In genomic region chr4:59462494-59462893, GRCm38 (mm10) we compare ENCODE assay signal across 15 mouse cellular contexts. TPM values are rescaled to one million over a fixed set of nuclear protein-coding genes. Genes with fewer than 3 reads are reported as not detected.
DNase-seq lines count a peak whose midpoint lies in the region; ATAC-seq and TF ChIP-seq lines count a peak whose summit lies in the region.
"Had no signal": no experiment of that assay in that cellular context is flagged by ENCODE, and none has a peak within 500 bp of the region (broad histone marks: within the 10 kb centered on the region; RNA-seq: fewer than 3 reads in every experiment).

No protein-coding gene starts in this region.

- H3K4me2 ChIP-seq in forebrain, postnatal 0 days (ENCODE audit: low read depth) = no peak overlapping the region
- no peak overlapping the region for H3K4me2 ChIP-seq in hindbrain, embryonic 14.5 days (replicated peaks)
- H3K4me2 ChIP-seq: neural tube, embryonic 15.5 days had no signal

- no peaks in the 10 kb centered on the region for H3K4me1 ChIP-seq in forebrain, postnatal 0 days (ENCODE audit: insufficient read depth)
- H3K4me1 ChIP-seq in forebrain, embryonic 10.5 days = no peaks in the 10 kb centered on the region; the same call in 1 of the 2 replicates
- H3K4me1 ChIP-seq in hindbrain, embryonic 14.5 days (replicated peaks; ENCODE audit: control insufficient read depth, insufficient read depth, low read length) = no peaks in the 10 kb centered on the region

- ATAC-seq in forebrain, postnatal 0 days = no peak
- ATAC-seq in megakaryocyte-erythroid progenitor cell, adult 5-6 weeks (replicated peaks; ENCODE audit: low FRiP score, low TSS enrichment, poor library complexity, severe bottlenecking) = peak; percentile 73
- ATAC-seq in hindbrain, embryonic 14.5 days (ENCODE audit: low FRiP score) = no peak
- ATAC-seq: hindbrain, embryonic 16.5 days; Patski had no signal

- TF ChIP-seq POLR2A in brain, embryonic 14.5 days (IDR thresholded peaks at IDR 0.05; ENCODE audit: borderline replicate concordance, extremely low read depth, insufficient read depth, insufficient read length, poor library complexity, severe bottlenecking) = no peak

- H3K9me3 ChIP-seq in forebrain, postnatal 0 days (ENCODE audit: low read length) = no peaks in the 10 kb centered on the region
- H3K9me3 ChIP-seq in forebrain, embryonic 10.5 days = no peaks in the 10 kb centered on the region
- no peaks in the 10 kb centered on the region for H3K9me3 ChIP-seq in hindbrain, embryonic 14.5 days (ENCODE audit: control insufficient read depth, low read length)
- H3K9me3 ChIP-seq: neural tube, embryonic 15.5 days had no signal

- no peaks in the 10 kb centered on the region for H3K36me3 ChIP-seq in forebrain, postnatal 0 days (ENCODE audit: insufficient read depth)
- H3K36me3 ChIP-seq in forebrain, embryonic 10.5 days (replicated peaks) = no peaks in the 10 kb centered on the region
- no peaks in the 10 kb centered on the region for H3K36me3 ChIP-seq in hindbrain, embryonic 14.5 days (replicated peaks; ENCODE audit: control insufficient read depth, insufficient read depth)
- H3K36me3 ChIP-seq: neural tube, embryonic 15.5 days had no signal

- no peak overlapping the region for H3K27ac ChIP-seq in forebrain, postnatal 0 days (ENCODE audit: low read depth, low read length)
- no peak overlapping the region for H3K27ac ChIP-seq in forebrain, embryonic 10.5 days
- no peak overlapping the region for H3K27ac ChIP-seq in hindbrain, embryonic 14.5 days
- H3K27ac ChIP-seq: liver, embryonic 14.5 days; macrophage; neural tube, embryonic 15.5 days had no signal

- no peak for TF ChIP-seq CTCF in forebrain, postnatal 0 days (IDR thresholded peaks at IDR 0.05; ENCODE audit: low read depth)
- no peak for TF ChIP-seq CTCF in brain, embryonic 14.5 days (IDR thresholded peaks at IDR 0.05; ENCODE audit: borderline replicate concordance, extremely low read depth, insufficient read depth, insufficient read length)

- WGBS in forebrain, postnatal 0 days = 62% methylated on average over 6 of the region's 6 CpGs
- 88% methylated on average over 6 of the region's 6 CpGs for WGBS in forebrain, embryonic 10.5 days
- 81% methylated on average over 6 of the region's 6 CpGs for WGBS in hindbrain, embryonic 14.5 days

- H3K27me3 ChIP-seq in forebrain, postnatal 0 days (ENCODE audit: insufficient read depth, low read length) = no peaks in the 10 kb centered on the region; the same call in 1 of the 2 replicates
- no peaks in the 10 kb centered on the region for H3K27me3 ChIP-seq in forebrain, embryonic 10.5 days (ENCODE audit: poor library complexity, severe bottlenecking)
- H3K27me3 ChIP-seq in hindbrain, embryonic 14.5 days (ENCODE audit: control insufficient read depth, insufficient read depth, low read length) = no peaks in the 10 kb centered on the region
- H3K27me3 ChIP-seq: neural tube, embryonic 15.5 days; Patski had no signal

- no peak overlapping the region for H3K4me3 ChIP-seq in forebrain, postnatal 0 days (ENCODE audit: low read depth, low read length)
- H3K4me3 ChIP-seq in forebrain, embryonic 10.5 days = no peak overlapping the region
- no peak overlapping the region for H3K4me3 ChIP-seq in hindbrain, embryonic 14.5 days (replicated peaks; ENCODE audit: low read length)
- H3K4me3 ChIP-seq: neural tube, embryonic 15.5 days had no signal

- intact Hi-C loops in heart, postnatal 36 days (cut with DNase I) = no loop called here

- DNase-seq in forebrain, postnatal 0 days = peak; percentile 10
- DNase-seq in forebrain, embryonic 10.5 days (ENCODE audit: extremely low spot score, low spot score) = no peak
- peak; percentile 37 for DNase-seq in brain, embryonic 14.5 days (ENCODE audit: low read depth)
- peak; percentile 27 to 71 for DNase-seq in layer of hippocampus, postnatal 14 days (ENCODE audit: low spot score in 2 of 2)
- no peak for DNase-seq in cerebellum, adult 11 months
- no peak for DNase-seq in hindbrain, embryonic 14.5 days (ENCODE audit: low spot score)
- no peak for DNase-seq in heart, postnatal 36 days
- DNase-seq: cerebellum, adult 18-20 months; thymus, postnatal 25 days had no signal

- no peak overlapping the region for H3K9ac ChIP-seq in forebrain, postnatal 0 days
- no peak overlapping the region for H3K9ac ChIP-seq in hindbrain, embryonic 14.5 days
- H3K9ac ChIP-seq: liver, embryonic 14.5 days; neural tube, embryonic 15.5 days had no signal

RNA-seq across cellular contexts. Expression of gene Susd1, which starts 24.1 kb away (rescaled TPM):
- total RNA-seq in forebrain, postnatal 0 days (2014; rRNA removed) = 7.9 and 8.7 TPM in 2 replicates
- 1.2 and 1.6 TPM in 2 replicates for polyA plus RNA-seq in forebrain, postnatal 0 days (2015; fragmentation: Nextera tagmentation; extraction: Ambion mirVana)
- 2.3 TPM in 2 replicates for polyA plus RNA-seq in forebrain, embryonic 10.5 days (2016; fragmentation: Nextera tagmentation; extraction: Ambion mirVana)
- 2.3 and 3.7 TPM in 2 replicates for polyA plus RNA-seq in brain, embryonic 14.5 days (2012; rRNA removed)
- 1 to 10 TPM; 6.5 to 7.3 TPM for total RNA-seq in layer of hippocampus, postnatal 14 days (2021)
- total RNA-seq in megakaryocyte-erythroid progenitor cell, adult 5-6 weeks (2014; fragmentation: Nextera tagmentation) = 55.2 and 83.7 TPM in 2 replicates
- 91.5 and 118 TPM in 2 replicates for total RNA-seq in megakaryocyte-erythroid progenitor cell, adult 5-6 weeks (2017)
- polyA plus RNA-seq in hindbrain, embryonic 14.5 days (2014; fragmentation: Nextera tagmentation; extraction: Ambion mirVana) = 1.2 and 1.4 TPM in 2 replicates
- total RNA-seq in heart, postnatal 36 days (2021) = 1 to 10 TPM; 1.0 to 2.0 TPM

Comparison
In these comparisons a context has a peak if more than half of its experiments do, and no peak if none do; other contexts are left out.
1. DNase-seq: peak in forebrain, postnatal 0 days (single experiment), brain, embryonic 14.5 days (single experiment) and layer of hippocampus, postnatal 14 days (2 of 2); none in forebrain, embryonic 10.5 days (single experiment), cerebellum, adult 11 months (single experiment), hindbrain, embryonic 14.5 days (single experiment) and heart, postnatal 36 days (0 of 2).